Mouse (Mus musculus): ENCODE measurements at regions not wholly inside any gene's neighbourhood (a gene's known extent, or its start where the extent isn't known, plus 50 kb on each side); places are given as distances from the start of the nearest gene placed in this dataset.
A peak's percentile ranks its signal among the peaks of the same experiment; 100 is the strongest.

- H3K27ac ChIP-seq (ENCODE audit: low read length), result no peak overlapping the region
- H3K4me3 ChIP-seq (ENCODE audit: low read depth, low read length), result no peak overlapping the region
- WGBS, result 90% methylated on average over 1 of the region's 1 CpGs
- H3K4me2 ChIP-seq (ENCODE audit: low read length), result no peak overlapping the region
- H3K36me3 ChIP-seq (ENCODE audit: control insufficient read depth, insufficient read depth, low read length), result no peaks in the 10 kb centered on the region
- ATAC-seq, result no peak
- H3K4me1 ChIP-seq (ENCODE audit: control insufficient read depth, insufficient read depth, low read length), result no peaks in the 10 kb centered on the region
- no peaks in the 10 kb centered on the region for H3K27me3 ChIP-seq (ENCODE audit: control insufficient read depth, insufficient read depth, low read depth, low read length)
- H3K9ac ChIP-seq (ENCODE audit: low read depth, low read length), result no peak overlapping the region
- H3K9me3 ChIP-seq (replicated peaks; ENCODE audit: control insufficient read depth, low read length, poor library complexity, severe bottlenecking), result no peaks in the 10 kb centered on the region
Measured at GRCm38 (mm10) chr5:49909483-49909882, 149.3 kb downstream of the Adgra3 start.

GRCm38 (mm10) chr5:49896106-49896505 lies 162.7 kb downstream of the Adgra3 start:
- Histone ChIP-seq H3K9me3 (replicated peaks; ENCODE audit: control insufficient read depth, low read length, poor library complexity, severe bottlenecking) (no peaks in the 10 kb centered on the region), H3K36me3 (ENCODE audit: control insufficient read depth, insufficient read depth, low read length) (no peaks in the 10 kb centered on the region), H3K4me2 (ENCODE audit: low read length) (no peak overlapping the region), H3K9ac (ENCODE audit: low read depth, low read length) (no peak overlapping the region), H3K4me1 (ENCODE audit: control insufficient read depth, insufficient read depth, low read length) (no peaks in the 10 kb centered on the region), H3K4me3 (ENCODE audit: low read depth, low read length) (no peak overlapping the region), H3K27me3 (ENCODE audit: control insufficient read depth, insufficient read depth, low read depth, low read length) (no peaks in the 10 kb centered on the region), H3K27ac (ENCODE audit: low read length) (no peak overlapping the region)
- WGBS, result 78% methylated on average over 5 of the region's 5 CpGs
- no peak for ATAC-seq

GRCm38 (mm10) chr5:49880383-49880782 lies 178.4 kb downstream of the Adgra3 start:
- WGBS, result 13% methylated on average over 2 of the region's 2 CpGs
- ATAC-seq, result no peak
- Histone ChIP-seq H3K9me3 (replicated peaks; ENCODE audit: control insufficient read depth, low read length, poor library complexity, severe bottlenecking) (no peaks in the 10 kb centered on the region), H3K27ac (ENCODE audit: low read length) (no peak overlapping the region), H3K4me3 (ENCODE audit: low read depth, low read length) (no peak overlapping the region), H3K4me1 (ENCODE audit: control insufficient read depth, insufficient read depth, low read length) (no peaks in the 10 kb centered on the region), H3K4me2 (ENCODE audit: low read length) (no peak overlapping the region), H3K27me3 (ENCODE audit: control insufficient read depth, insufficient read depth, low read depth, low read length) (no peaks in the 10 kb centered on the region), H3K9ac (ENCODE audit: low read depth, low read length) (no peak overlapping the region), H3K36me3 (ENCODE audit: control insufficient read depth, insufficient read depth, low read length) (no peaks in the 10 kb centered on the region)

GRCm38 (mm10) chr5:49876240-49876639 lies 182.6 kb downstream of the Adgra3 start:
- no peak overlapping the region for H3K4me3 ChIP-seq (ENCODE audit: low read depth, low read length)
- H3K4me2 ChIP-seq (ENCODE audit: low read length), result no peak overlapping the region
- 5% methylated on average over 1 of the region's 1 CpGs for WGBS
- no peak overlapping the region for H3K9ac ChIP-seq (ENCODE audit: low read depth, low read length)
- no peaks in the 10 kb centered on the region for H3K9me3 ChIP-seq (replicated peaks; ENCODE audit: control insufficient read depth, low read length, poor library complexity, severe bottlenecking)
- H3K36me3 ChIP-seq (ENCODE audit: control insufficient read depth, insufficient read depth, low read length), result no peaks in the 10 kb centered on the region
- no peaks in the 10 kb centered on the region for H3K4me1 ChIP-seq (ENCODE audit: control insufficient read depth, insufficient read depth, low read length)
- ATAC-seq, result peak; percentile 71
- no peaks in the 10 kb centered on the region for H3K27me3 ChIP-seq (ENCODE audit: control insufficient read depth, insufficient read depth, low read depth, low read length)
- no peak overlapping the region for H3K27ac ChIP-seq (ENCODE audit: low read length)

DNA sequence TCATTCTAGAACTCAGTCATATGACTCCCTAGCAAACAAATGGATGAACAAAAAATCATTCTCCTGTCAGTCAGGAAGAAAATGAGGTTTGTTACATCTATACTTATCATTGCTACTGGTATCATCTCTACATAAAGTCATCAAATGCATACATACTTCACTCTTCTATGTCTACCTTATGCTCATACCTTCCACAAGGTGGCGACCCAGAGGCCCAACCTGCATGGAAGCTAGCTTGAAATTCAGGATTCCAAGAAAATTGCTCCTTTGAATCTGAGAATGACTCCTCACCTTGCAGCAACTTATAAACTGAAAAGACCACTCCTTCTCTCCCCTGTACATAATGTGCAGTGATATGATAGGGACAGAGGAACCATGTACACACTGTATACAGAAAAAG lies 201.6 kb downstream of the Adgra3 start:
- Histone ChIP-seq H3K27me3 (ENCODE audit: control insufficient read depth, insufficient read depth, low read depth, low read length) (no peaks in the 10 kb centered on the region), H3K4me1 (ENCODE audit: control insufficient read depth, insufficient read depth, low read length) (no peaks in the 10 kb centered on the region), H3K27ac (ENCODE audit: low read length) (no peak overlapping the region), H3K4me3 (ENCODE audit: low read depth, low read length) (no peak overlapping the region), H3K9ac (ENCODE audit: low read depth, low read length) (no peak overlapping the region), H3K36me3 (ENCODE audit: control insufficient read depth, insufficient read depth, low read length) (no peaks in the 10 kb centered on the region), H3K4me2 (ENCODE audit: low read length) (no peak overlapping the region), H3K9me3 (replicated peaks; ENCODE audit: control insufficient read depth, low read length, poor library complexity, severe bottlenecking) (no peaks in the 10 kb centered on the region)
- no peak for ATAC-seq
- 43% methylated on average over 1 of the region's 1 CpGs for WGBS

- Histone ChIP-seq H3K4me3 (ENCODE audit: low read depth, low read length) (no peak overlapping the region), H3K9me3 (replicated peaks; ENCODE audit: control insufficient read depth, low read length, poor library complexity, severe bottlenecking) (no peaks in the 10 kb centered on the region), H3K4me1 (ENCODE audit: control insufficient read depth, insufficient read depth, low read length) (no peaks in the 10 kb centered on the region), H3K27ac (ENCODE audit: low read length) (no peak overlapping the region), H3K27me3 (ENCODE audit: control insufficient read depth, insufficient read depth, low read depth, low read length) (no peaks in the 10 kb centered on the region), H3K4me2 (ENCODE audit: low read length) (no peak overlapping the region), H3K36me3 (ENCODE audit: control insufficient read depth, insufficient read depth, low read length) (no peaks in the 10 kb centered on the region), H3K9ac (ENCODE audit: low read depth, low read length) (no peak overlapping the region)
- no peak for ATAC-seq
- 90% methylated on average over 2 of the region's 2 CpGs for WGBS
Measured at GRCm38 (mm10) chr5:49856036-49856435, 202.8 kb downstream of the Adgra3 start.

DNA sequence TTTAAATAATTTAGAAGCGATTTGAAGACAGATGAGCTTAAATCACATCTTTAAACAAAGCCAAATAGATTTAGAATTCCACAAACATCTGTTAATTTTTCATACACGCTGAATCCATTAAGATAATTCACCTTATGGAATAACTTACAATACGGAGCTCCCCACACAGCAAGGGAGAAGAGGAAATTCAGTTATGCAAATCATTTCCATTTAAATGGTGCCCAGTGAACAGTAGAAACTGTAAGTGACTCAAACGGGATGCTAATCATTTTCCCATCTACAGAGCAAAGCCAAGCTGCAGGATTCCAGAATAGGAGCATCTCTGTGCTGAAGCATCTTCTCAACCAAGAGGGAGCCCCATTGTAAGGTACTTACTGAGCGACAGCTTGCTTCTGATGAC lies 210.1 kb downstream of the Adgra3 start:
- H3K9me3 ChIP-seq (replicated peaks; ENCODE audit: control insufficient read depth, low read length, poor library complexity, severe bottlenecking), result no peaks in the 10 kb centered on the region
- H3K4me3 ChIP-seq (ENCODE audit: low read depth, low read length), result no peak overlapping the region
- H3K27me3 ChIP-seq (ENCODE audit: control insufficient read depth, insufficient read depth, low read depth, low read length), result no peaks in the 10 kb centered on the region
- H3K9ac ChIP-seq (ENCODE audit: low read depth, low read length), result no peak overlapping the region
- no peaks in the 10 kb centered on the region for H3K4me1 ChIP-seq (ENCODE audit: control insufficient read depth, insufficient read depth, low read length)
- WGBS, result 55% methylated on average over 5 of the region's 5 CpGs
- no peaks in the 10 kb centered on the region for H3K36me3 ChIP-seq (ENCODE audit: control insufficient read depth, insufficient read depth, low read length)
- no peak for ATAC-seq
- no peak overlapping the region for H3K27ac ChIP-seq (ENCODE audit: low read length)
- H3K4me2 ChIP-seq (ENCODE audit: low read length), result no peak overlapping the region

GRCm38 (mm10) chr5:49848174-49848573 lies 210.6 kb downstream of the Adgra3 start:
- ATAC-seq, result no peak
- no peaks in the 10 kb centered on the region for H3K4me1 ChIP-seq (ENCODE audit: control insufficient read depth, insufficient read depth, low read length)
- H3K4me3 ChIP-seq (ENCODE audit: low read depth, low read length), result no peak overlapping the region
- no peaks in the 10 kb centered on the region for H3K9me3 ChIP-seq (replicated peaks; ENCODE audit: control insufficient read depth, low read length, poor library complexity, severe bottlenecking)
- no peaks in the 10 kb centered on the region for H3K27me3 ChIP-seq (ENCODE audit: control insufficient read depth, insufficient read depth, low read depth, low read length)
- no peak overlapping the region for H3K4me2 ChIP-seq (ENCODE audit: low read length)
- no peak overlapping the region for H3K27ac ChIP-seq (ENCODE audit: low read length)
- no peaks in the 10 kb centered on the region for H3K36me3 ChIP-seq (ENCODE audit: control insufficient read depth, insufficient read depth, low read length)
- no peak overlapping the region for H3K9ac ChIP-seq (ENCODE audit: low read depth, low read length)

DNA sequence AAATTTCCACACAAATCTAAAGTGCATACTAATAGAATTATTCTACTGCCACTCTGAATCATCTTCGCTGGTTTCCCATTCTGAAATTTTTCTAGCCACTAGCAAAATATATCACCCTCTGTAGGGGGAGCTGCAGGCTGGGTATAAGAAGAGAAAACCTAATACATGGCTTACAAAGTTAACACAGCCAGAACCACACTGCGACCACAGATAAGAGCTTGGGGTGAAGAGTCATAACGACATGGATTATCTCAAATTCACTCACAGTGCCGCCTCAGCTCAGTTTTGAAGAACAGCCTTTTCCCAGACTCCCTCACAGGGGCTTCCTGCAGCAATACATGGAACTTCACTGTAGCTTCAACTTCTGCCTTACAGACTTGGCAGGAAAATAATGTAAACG lies 240.0 kb downstream of the Adgra3 start:
- no peak overlapping the region for H3K4me3 ChIP-seq (ENCODE audit: low read depth, low read length)

GRCm38 (mm10) chr5:49816751-49817150 lies 242.1 kb downstream of the Adgra3 start:
- Histone ChIP-seq H3K9ac (ENCODE audit: low read depth, low read length) (no peak overlapping the region), H3K4me2 (ENCODE audit: low read length) (no peak overlapping the region), H3K27ac (ENCODE audit: low read length) (no peak overlapping the region), H3K4me1 (ENCODE audit: control insufficient read depth, insufficient read depth, low read length) (no peaks in the 10 kb centered on the region), H3K27me3 (ENCODE audit: control insufficient read depth, insufficient read depth, low read depth, low read length) (no peaks in the 10 kb centered on the region), H3K36me3 (ENCODE audit: control insufficient read depth, insufficient read depth, low read length) (no peaks in the 10 kb centered on the region), H3K9me3 (replicated peaks; ENCODE audit: control insufficient read depth, low read length, poor library complexity, severe bottlenecking) (no peaks in the 10 kb centered on the region), H3K4me3 (ENCODE audit: low read depth, low read length) (no peak overlapping the region)
- WGBS, result 75% methylated on average over 3 of the region's 3 CpGs
- no peak for ATAC-seq

More for the DNA sequence above, 240.0 kb downstream of the Adgra3 start:
- Histone ChIP-seq H3K4me2 (ENCODE audit: low read length) (no peak overlapping the region), H3K27ac (ENCODE audit: low read length) (no peak overlapping the region), H3K27me3 (ENCODE audit: control insufficient read depth, insufficient read depth, low read depth, low read length) (no peaks in the 10 kb centered on the region), H3K9ac (ENCODE audit: low read depth, low read length) (no peak overlapping the region), H3K36me3 (ENCODE audit: control insufficient read depth, insufficient read depth, low read length) (no peaks in the 10 kb centered on the region), H3K4me1 (ENCODE audit: control insufficient read depth, insufficient read depth, low read length) (no peaks in the 10 kb centered on the region), H3K9me3 (replicated peaks; ENCODE audit: control insufficient read depth, low read length, poor library complexity, severe bottlenecking) (no peaks in the 10 kb centered on the region)
- no peak for ATAC-seq
- WGBS, result 86% methylated on average over 5 of the region's 5 CpGs

Data from midbrain, embryonic 16.5 days (tissue).